Mouse (Mus musculus) midbrain, embryonic 15.5 days (tissue): Measurements from ENCODE around the gene Grk4. TPM values are rescaled to one million over a fixed set of nuclear protein-coding genes. Genes with fewer than 3 reads are reported as not detected.

Source experiments
- ATAC-seq: fragments of 200-750 bp; cut with Nextera tagmentation; replicated peaks from 2 replicates; pipeline ENCODE4 v1.8.0; 2017; ENCODE audit warnings: moderate TSS enrichment
- H3K27ac ChIP-seq: fragments of 300-500 bp; sonication (generic); 2 replicates; pipeline ENCODE4 v1.5.1; 2015; ENCODE audit warnings: mild to moderate bottlenecking, inconsistent platforms
- H3K27me3 ChIP-seq: fragments of 300-500 bp; sonication (generic); replicated peaks from 2 replicates; pipeline ENCODE4 v1.6.1; 2015; ENCODE audit warnings: inconsistent platforms
- H3K36me3 ChIP-seq: fragments of 300-500 bp; sonication (generic); replicated peaks from 2 replicates; pipeline ENCODE4 v1.6.1; 2015; ENCODE audit warnings: inconsistent platforms
- H3K4me1 ChIP-seq: fragments of 300-500 bp; sonication (generic); 2 replicates; pipeline ENCODE4 v1.6.1; 2015; ENCODE audit warnings: inconsistent platforms
- H3K4me2 ChIP-seq: fragments of 300-500 bp; sonication (generic); 2 replicates; pipeline ENCODE4 v1.6.1; 2015; ENCODE audit warnings: inconsistent platforms, mild to moderate bottlenecking, moderate library complexity
- H3K4me3 ChIP-seq: fragments of 300-500 bp; sonication (generic); 2 replicates; pipeline ENCODE4 v1.5.1; 2015; ENCODE audit warnings: mild to moderate bottlenecking, inconsistent platforms
- H3K9ac ChIP-seq: fragments of 300-500 bp; sonication (generic); 2 replicates; pipeline ENCODE4 v1.6.1; 2015; ENCODE audit warnings: mild to moderate bottlenecking, inconsistent platforms
- H3K9me3 ChIP-seq: fragments of 300-500 bp; sonication (generic); 2 replicates; pipeline ENCODE4 v1.6.1; 2016; ENCODE audit warnings: inconsistent platforms
- WGBS: fragments of 180-500 bp; shearing (Covaris S2); methylation state at CpG from one replicate; pipeline ENCODE4 v1.1.7; 2015; ENCODE audit warnings: mixed read lengths; 5-methylcytosine and 5-hydroxymethylcytosine counted together
- microRNA counts: library from miRNA; unstranded; fragments of <30 nt; microRNA quantifications from one replicate; lab custom pipeline; 2016
- microRNA-seq: library from miRNA; unstranded; fragments of <30 nt; microRNA quantifications from one replicate; pipeline ENCODE4, GENCODE M21; 2016
- polyA plus RNA-seq: library from polyadenylated mRNA; unstranded; fragments of >200 nt; fragmentation: Nextera tagmentation; extraction: Ambion mirVana; gene quantifications from 2 replicates; pipeline ENCODE4 v1.2.1, GENCODE M21; 2015

Gene Grk4
- polyA plus RNA-seq, 1 experiment from 2014 or later, result 2.8 TPM

- Histone ChIP-seq H3K4me1 (no peaks in the 10 kb centered on the region), H3K4me3 (no peak overlapping the region), H3K36me3 (peaks cover 26% of the 10 kb centered on the region), H3K9me3 (no peaks in the 10 kb centered on the region), H3K27ac (no peak overlapping the region), H3K27me3 (no peaks in the 10 kb centered on the region), H3K4me2 (no peak overlapping the region), H3K9ac (no peak overlapping the region)
- WGBS, result 98% methylated on average over 5 of the region's 5 CpGs
- ATAC-seq, result no peak
Measured at GRCm38 (mm10) chr5:34800292-34800953, 140.2 kb downstream of the Grk4 start.

MicroRNAs encoded within 50 kb of the gene (microRNA counts, 519-probe panel; counts per million panel counts)
- microRNA mmu-miR-467g (lab: Ali Mortazavi, UCI), result 2,328 counts per million, percentile 37 among the panel's probes with 10 or more counts

Small RNA genes lying within 50 kb of the gene (microRNA-seq; reads per million reads assigned to microRNA genes)
- not detected for gene Mir467g

Other genes with a start within 250 kb of the Grk4 start
- gene Tnip2, start 146.4 kb upstream of the Grk4 start, polyA plus RNA-seq, result 10.9 and 13.0 TPM in 2 replicates
- 25.4 and 25.9 TPM in 2 replicates for gene Sh3bp2, start 134.5 kb upstream of the Grk4 start, polyA plus RNA-seq
- 218 and 221 TPM in 2 replicates for gene Add1, start 86.7 kb upstream of the Grk4 start, polyA plus RNA-seq
- 106 and 118 TPM in 2 replicates for gene Mfsd10, start 23.2 kb upstream of the Grk4 start, polyA plus RNA-seq
- gene Nop14, start 231 bp upstream of the Grk4 start, polyA plus RNA-seq, result 20.2 and 21.1 TPM in 2 replicates
- 15.8 and 17.1 TPM in 2 replicates for gene Htt, start 101.4 kb downstream of the Grk4 start, polyA plus RNA-seq
- 6.5 and 6.8 TPM in 2 replicates for gene Msantd1, start 247.6 kb downstream of the Grk4 start, polyA plus RNA-seq